Mouse (Mus musculus): ENCODE results near the gene Gas7. TPM values are rescaled to one million over a fixed set of nuclear protein-coding genes. Genes with fewer than 3 reads are reported as not detected.

The Gas7 gene
- polyA plus RNA-seq, 1 experiment from 2014 or later, result 10.2 TPM

DNA sequence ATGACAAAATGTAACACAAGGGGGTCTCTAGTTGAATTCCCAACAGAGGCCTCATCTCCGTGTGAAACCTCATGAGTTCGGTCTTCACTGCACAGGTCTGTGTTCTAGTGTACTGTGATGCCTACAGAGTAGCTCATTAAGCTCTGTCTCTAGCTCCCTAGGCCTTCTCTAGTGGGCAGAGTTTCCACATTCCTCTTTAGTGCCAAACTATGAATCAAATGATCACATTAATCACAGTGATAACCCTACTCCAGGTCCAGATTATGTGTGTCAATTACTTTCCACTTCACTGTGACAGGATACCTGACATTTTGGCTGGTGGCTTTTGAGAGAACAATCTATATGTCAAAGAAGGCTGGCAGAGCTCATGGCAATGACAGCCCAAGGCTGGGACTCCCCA, 44.9 kb downstream of the Gas7 start:
- H3K4me3 ChIP-seq (replicated peaks; ENCODE audit: low read depth, low read length), result no peak overlapping the region
- no peaks in the 10 kb centered on the region for H3K4me1 ChIP-seq (replicated peaks; ENCODE audit: insufficient read depth, low read length)
- H3K9ac ChIP-seq (ENCODE audit: low read depth, low read length), result no peak overlapping the region
- no peak for TF ChIP-seq CTCF (IDR thresholded peaks at IDR 0.05; ENCODE audit: low read depth)
- no peaks in the 10 kb centered on the region for H3K36me3 ChIP-seq (ENCODE audit: insufficient read depth, low read length)
- DNase-seq (ENCODE audit: low spot score) (no peak), ATAC-seq (replicated peaks; ENCODE audit: low FRiP score, low read depth) (no peak)
- H3K4me2 ChIP-seq (ENCODE audit: low read length), result no peak overlapping the region
- no peak overlapping the region for H3K27ac ChIP-seq
- 88% methylated on average over 2 of the region's 2 CpGs for WGBS
- H3K9me3 ChIP-seq (replicated peaks; ENCODE audit: low read length), result no peaks in the 10 kb centered on the region
- H3K27me3 ChIP-seq (ENCODE audit: insufficient read depth, low read length), result no peaks in the 10 kb centered on the region

DNA sequence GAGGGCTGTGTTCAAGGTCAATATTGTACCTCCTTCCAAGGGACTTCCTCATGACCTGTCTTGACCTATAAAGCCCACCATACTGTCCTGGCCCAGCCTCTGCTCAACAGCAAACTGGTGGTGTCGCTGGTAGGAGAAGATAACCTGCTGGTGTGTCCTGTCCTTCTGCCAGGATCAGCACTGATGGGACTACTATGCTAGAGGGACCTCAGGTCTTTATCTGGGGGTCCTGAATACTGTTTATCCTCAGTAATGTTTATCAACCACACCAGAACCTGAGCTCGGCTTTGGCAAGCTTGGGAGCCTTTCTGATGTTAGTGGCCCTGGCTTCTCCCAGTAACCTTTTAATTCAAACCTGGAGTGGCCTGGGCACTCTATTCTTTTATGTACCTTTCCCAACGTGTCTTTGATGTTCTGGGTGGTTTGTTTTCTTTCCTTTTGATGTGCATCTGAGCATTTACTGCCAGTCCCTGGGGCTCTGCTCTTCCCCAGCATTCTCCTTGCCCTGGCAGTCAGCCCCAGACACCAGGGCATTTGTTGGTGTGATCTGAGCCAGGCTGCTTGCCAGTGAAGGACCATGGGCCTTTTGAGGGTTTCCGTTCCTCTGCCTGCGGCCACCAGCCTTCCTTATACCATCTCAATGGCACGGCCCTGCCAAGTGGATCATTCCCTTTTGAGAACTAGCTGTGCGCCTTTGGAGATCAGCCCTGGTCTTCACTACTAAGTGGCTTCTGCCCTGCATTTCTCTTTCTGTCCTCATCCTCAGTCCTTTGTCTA, 46.4 kb downstream of the Gas7 start:
- no peaks in the 10 kb centered on the region for H3K9me3 ChIP-seq (replicated peaks; ENCODE audit: low read length)
- no peaks in the 10 kb centered on the region for H3K4me1 ChIP-seq (replicated peaks; ENCODE audit: insufficient read depth, low read length)
- no peaks in the 10 kb centered on the region for H3K36me3 ChIP-seq (ENCODE audit: insufficient read depth, low read length)
- no peak overlapping the region for H3K9ac ChIP-seq (ENCODE audit: low read depth, low read length)
- H3K4me2 ChIP-seq (ENCODE audit: low read length), result no peak overlapping the region
- H3K4me3 ChIP-seq (replicated peaks; ENCODE audit: low read depth, low read length), result no peak overlapping the region
- TF ChIP-seq CTCF (IDR thresholded peaks at IDR 0.05; ENCODE audit: low read depth), result no peak
- H3K27ac ChIP-seq, result no peak overlapping the region
- WGBS, result 71% methylated on average over 7 of the region's 7 CpGs
- H3K27me3 ChIP-seq (ENCODE audit: insufficient read depth, low read length), result no peaks in the 10 kb centered on the region
- ATAC-seq (replicated peaks; ENCODE audit: low FRiP score, low read depth), result no peak
- DNase-seq (ENCODE audit: low spot score), result no peak

DNA sequence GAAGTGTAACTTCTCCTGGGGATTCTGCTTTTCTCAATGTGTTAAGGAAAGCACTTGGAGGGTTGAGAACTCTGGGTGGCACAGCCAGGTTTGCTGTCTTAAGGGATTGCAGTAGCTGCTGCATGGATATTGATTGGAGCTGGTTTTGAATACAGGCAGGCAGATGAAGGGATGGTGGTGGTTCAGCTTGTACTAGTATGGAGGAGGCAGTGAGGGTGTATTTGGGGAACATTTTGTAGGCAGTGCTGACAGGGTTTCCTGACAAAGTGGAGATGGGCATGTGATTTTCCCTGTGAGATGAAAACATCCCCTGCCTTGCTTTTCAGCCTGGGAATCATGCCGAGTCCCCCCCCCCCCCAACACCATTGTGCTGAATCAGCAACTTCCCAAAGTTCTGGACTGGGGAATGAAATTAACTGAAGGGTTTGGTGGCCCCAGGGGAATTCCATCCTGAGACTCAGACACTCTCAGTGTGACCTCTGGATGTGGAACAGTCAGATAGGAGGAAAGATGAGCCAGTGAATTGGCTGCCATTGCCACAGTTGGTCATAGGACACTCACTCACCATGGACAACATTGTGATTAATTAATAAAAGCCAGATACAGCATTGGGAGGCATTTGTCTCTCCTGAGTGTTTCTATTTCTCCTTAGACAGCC, 54.1 kb downstream of the Gas7 start:
- no peaks in the 10 kb centered on the region for H3K36me3 ChIP-seq (ENCODE audit: insufficient read depth, low read length)
- no peak overlapping the region for H3K4me2 ChIP-seq (ENCODE audit: low read length)
- H3K27ac ChIP-seq, result no peak overlapping the region
- H3K9me3 ChIP-seq (replicated peaks; ENCODE audit: low read length), result no peaks in the 10 kb centered on the region
- TF ChIP-seq CTCF (IDR thresholded peaks at IDR 0.05; ENCODE audit: low read depth), result no peak
- ATAC-seq (replicated peaks; ENCODE audit: low FRiP score, low read depth) (no peak), DNase-seq (ENCODE audit: low spot score) (no peak)
- H3K4me3 ChIP-seq (replicated peaks; ENCODE audit: low read depth, low read length), result no peak overlapping the region
- no peak overlapping the region for H3K9ac ChIP-seq (ENCODE audit: low read depth, low read length)
- 70% methylated on average over 1 of the region's 1 CpGs for WGBS
- H3K27me3 ChIP-seq (ENCODE audit: insufficient read depth, low read length), result no peaks in the 10 kb centered on the region
- H3K4me1 ChIP-seq (replicated peaks; ENCODE audit: insufficient read depth, low read length), result no peaks in the 10 kb centered on the region

- WGBS, result 87% methylated on average over 4 of the region's 4 CpGs
- no peak for ATAC-seq (replicated peaks; ENCODE audit: low FRiP score, low read depth)
- H3K4me2 ChIP-seq (ENCODE audit: low read length), result no peak overlapping the region
These were observed 55.6 kb downstream of the Gas7 start for GRCm38 (mm10) chr11:67510831-67511230.

GRCm38 (mm10) chr11:67513001-67513400, 57.8 kb downstream of the Gas7 start:
- Histone ChIP-seq H3K36me3 (ENCODE audit: insufficient read depth, low read length) (no peaks in the 10 kb centered on the region), H3K4me3 (replicated peaks; ENCODE audit: low read depth, low read length) (no peak overlapping the region), H3K27me3 (ENCODE audit: insufficient read depth, low read length) (no peaks in the 10 kb centered on the region), H3K9ac (ENCODE audit: low read depth, low read length) (no peak overlapping the region), H3K4me1 (replicated peaks; ENCODE audit: insufficient read depth, low read length) (peaks cover 12% of the 10 kb centered on the region; the same call in 1 of the 2 replicates), H3K4me2 (ENCODE audit: low read length) (no peak overlapping the region), H3K9me3 (replicated peaks; ENCODE audit: low read length) (no peaks in the 10 kb centered on the region), H3K27ac (no peak overlapping the region)
- no peak for DNase-seq (ENCODE audit: low spot score)
- ATAC-seq (replicated peaks; ENCODE audit: low FRiP score, low read depth), result no peak
- 84% methylated on average over 4 of the region's 4 CpGs for WGBS
- no peak for TF ChIP-seq CTCF (IDR thresholded peaks at IDR 0.05; ENCODE audit: low read depth)

More at GRCm38 (mm10) chr11:67510831-67511230, 55.6 kb downstream of the Gas7 start:
- TF ChIP-seq CTCF (IDR thresholded peaks at IDR 0.05; ENCODE audit: low read depth), result no peak
- Histone ChIP-seq H3K9me3 (replicated peaks; ENCODE audit: low read length) (no peaks in the 10 kb centered on the region), H3K27me3 (ENCODE audit: insufficient read depth, low read length) (no peaks in the 10 kb centered on the region), H3K4me1 (replicated peaks; ENCODE audit: insufficient read depth, low read length) (peaks cover 8% of the 10 kb centered on the region; the same call in 1 of the 2 replicates), H3K9ac (ENCODE audit: low read depth, low read length) (no peak overlapping the region), H3K36me3 (ENCODE audit: insufficient read depth, low read length) (no peaks in the 10 kb centered on the region), H3K27ac (no peak overlapping the region), H3K4me3 (replicated peaks; ENCODE audit: low read depth, low read length) (no peak overlapping the region)
- DNase-seq (ENCODE audit: low spot score), result no peak

GRCm38 (mm10) chr11:67514401-67514800, 59.2 kb downstream of the Gas7 start:
- Histone ChIP-seq H3K4me2 (ENCODE audit: low read length) (no peak overlapping the region), H3K9ac (ENCODE audit: low read depth, low read length) (no peak overlapping the region), H3K4me3 (replicated peaks; ENCODE audit: low read depth, low read length) (no peak overlapping the region), H3K27ac (peak overlapping the region; percentile 80; the same call in 1 of the 2 replicates), H3K36me3 (ENCODE audit: insufficient read depth, low read length) (no peaks in the 10 kb centered on the region), H3K9me3 (replicated peaks; ENCODE audit: low read length) (no peaks in the 10 kb centered on the region), H3K4me1 (replicated peaks; ENCODE audit: insufficient read depth, low read length) (peaks cover 12% of the 10 kb centered on the region; the same call in 1 of the 2 replicates), H3K27me3 (ENCODE audit: insufficient read depth, low read length) (no peaks in the 10 kb centered on the region)
- 86% methylated on average over 8 of the region's 8 CpGs for WGBS
- peak; percentile 44 for DNase-seq (ENCODE audit: low spot score)
- peak; percentile 58; the same call in 1 of the 2 replicates for TF ChIP-seq CTCF (IDR thresholded peaks at IDR 0.05; ENCODE audit: low read depth)
- ATAC-seq (replicated peaks; ENCODE audit: low FRiP score, low read depth), result no peak

All from kidney, postnatal 0 days (tissue).